Mouse (Mus musculus) right cerebral cortex, postnatal 36 days (tissue): ENCODE measurements around the gene Dhrs7c.

Experiments
- DNase-seq, 2 experiments: peaks; one replicate each; pipeline ENCODE4 v3.0.0; 2022; ENCODE audit warnings: low spot score in 2 of 2, mixed read lengths in 1 of 2

Dhrs7c gene

GRCm38 (mm10) chr11:67839810-67840209 lies 41.8 kb downstream of the Dhrs7c start:
- no peak for DNase-seq

- no peak for DNase-seq
Measured at GRCm38 (mm10) chr11:67845193-67845592, 47.2 kb downstream of the Dhrs7c start.

- no peak for DNase-seq
Measured at GRCm38 (mm10) chr11:67851770-67852169, 53.8 kb downstream of the Dhrs7c start.

GRCm38 (mm10) chr11:67853996-67854395 lies 56.0 kb downstream of the Dhrs7c start:
- no peak for DNase-seq

GRCm38 (mm10) chr11:67855035-67855434 lies 57.0 kb downstream of the Dhrs7c start:
- DNase-seq: no peak

GRCm38 (mm10) chr11:67858518-67858917 lies 60.5 kb downstream of the Dhrs7c start:
- DNase-seq: no peak

- DNase-seq: no peak
Measured at GRCm38 (mm10) chr11:67860743-67861398, 62.9 kb downstream of the Dhrs7c start.

- no peak for DNase-seq
Measured at GRCm38 (mm10) chr11:67861399-67861838, 63.4 kb downstream of the Dhrs7c start.

GRCm38 (mm10) chr11:67865100-67865499 lies 67.1 kb downstream of the Dhrs7c start:
- DNase-seq: no peak
